Mouse (Mus musculus): ENCODE results near the gene Pcgf5.
"Not testable (repeated sequence)": the region's sequence is repeated elsewhere in the genome, so short reads cannot be mapped to it uniquely, and the experiment has no call there.

The Pcgf5 gene

DNA sequence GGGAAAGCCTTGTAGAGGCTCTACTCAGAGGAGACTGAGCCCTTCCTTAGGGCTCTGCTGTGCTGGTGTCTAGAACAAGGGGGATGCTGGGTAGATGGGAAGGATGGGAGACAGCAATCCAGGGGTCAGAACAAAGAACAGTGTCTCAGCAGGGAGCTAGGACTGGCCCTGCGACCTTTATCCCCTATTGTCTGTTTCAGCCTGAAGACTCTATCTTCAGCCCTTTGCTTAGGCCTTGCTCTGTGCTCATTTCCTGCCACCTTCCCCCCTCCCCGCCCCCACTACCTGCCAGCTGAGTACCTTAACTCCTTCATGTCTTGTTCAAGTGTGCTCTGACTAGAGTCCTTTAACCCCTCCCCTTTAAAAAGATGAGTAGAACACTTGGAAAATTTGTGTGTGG, 36.3 kb downstream of the Pcgf5 start:
- peak; percentile 75 for DNase-seq (ENCODE audit: low read depth, low spot score)

GRCm38 (mm10) chr19:36388502-36388901, 40.4 kb downstream of the Pcgf5 start:
- DNase-seq (ENCODE audit: low read depth, low spot score) = no peak

DNA sequence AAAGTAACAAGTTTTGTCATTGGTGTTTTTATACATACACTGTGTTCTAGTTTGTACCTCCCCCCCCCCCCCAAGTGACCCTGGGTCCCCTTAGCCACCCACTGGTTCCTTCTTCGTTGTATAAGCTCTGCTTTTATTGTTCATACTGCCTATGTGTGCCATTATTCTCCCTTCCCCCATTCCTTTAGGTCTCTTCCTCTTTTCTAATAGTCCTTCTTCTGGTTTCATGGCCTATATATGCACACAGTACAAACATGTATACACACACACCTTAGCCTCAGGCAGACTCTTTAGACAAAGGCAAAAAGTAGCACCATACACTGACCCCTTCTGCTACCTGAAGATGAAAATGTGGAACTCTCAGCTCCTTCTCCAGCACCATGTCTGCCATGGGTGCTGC, 42.6 kb downstream of the Pcgf5 start:
- DNase-seq (ENCODE audit: low read depth, low spot score) = no peak

GRCm38 (mm10) chr19:36398500-36398899, 50.4 kb downstream of the Pcgf5 start:
- no peak for DNase-seq (ENCODE audit: low read depth, low spot score)

- no peak for DNase-seq (ENCODE audit: low read depth, low spot score)
These were observed 60.4 kb downstream of the Pcgf5 start for GRCm38 (mm10) chr19:36408352-36409100.

DNA sequence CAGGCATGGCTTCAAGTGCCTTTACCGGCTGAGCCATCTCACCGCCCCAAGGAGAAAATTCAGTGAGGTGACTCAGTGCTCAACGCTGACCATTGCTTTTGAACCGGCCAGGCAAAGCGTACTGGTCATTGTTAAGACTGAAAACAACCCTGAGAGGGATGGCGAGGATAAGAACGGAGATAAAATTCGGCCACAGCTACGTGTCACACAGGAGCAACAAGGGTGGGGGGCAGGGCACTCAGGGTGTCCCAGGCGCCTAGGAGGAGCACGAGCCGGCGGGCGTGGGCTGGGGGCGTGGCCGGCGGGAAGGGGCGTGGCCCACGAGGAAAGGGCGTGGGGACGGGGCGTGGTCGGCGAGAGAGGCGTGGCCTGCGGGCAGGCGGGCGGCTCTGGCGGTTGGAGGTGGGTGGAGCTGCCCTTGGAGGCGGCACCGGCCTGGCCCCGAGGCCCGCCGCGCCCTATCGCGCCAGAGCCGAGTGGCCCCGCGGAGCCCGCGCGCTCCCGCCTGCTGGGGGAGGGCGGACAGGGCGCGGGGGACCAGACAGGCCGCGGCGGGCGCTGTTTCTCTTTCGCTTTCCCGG, 61.3 kb downstream of the Pcgf5 start:
- peak; percentile 98 for DNase-seq (ENCODE audit: low read depth, low spot score)

DNA sequence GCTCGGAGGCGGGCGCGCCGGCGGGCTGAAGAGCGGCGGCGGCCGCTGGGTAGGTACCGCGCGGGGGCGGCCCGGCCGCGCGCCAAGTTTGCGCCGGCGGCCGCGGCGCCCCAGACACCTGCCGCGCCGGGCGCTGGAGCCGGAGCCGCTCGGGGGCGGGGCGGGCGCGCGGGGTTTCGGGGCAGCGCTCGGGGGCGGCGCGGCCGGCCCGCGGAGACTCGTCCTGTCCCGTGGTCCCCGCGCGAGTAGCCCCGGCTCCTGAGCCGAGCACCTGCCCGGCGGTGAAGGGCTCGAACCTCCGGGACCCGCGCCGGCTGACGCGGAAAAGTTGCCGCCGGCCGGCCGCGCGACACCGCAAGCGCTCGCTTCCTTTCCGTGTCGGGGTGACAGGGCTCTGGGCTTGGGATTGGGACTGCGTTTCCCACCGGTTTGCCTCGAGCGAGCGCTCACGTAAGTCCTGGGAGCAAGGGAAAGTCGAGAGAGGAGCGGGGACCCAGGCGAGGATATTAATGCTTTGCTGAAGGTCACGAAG, 61.8 kb downstream of the Pcgf5 start:
- no peak for DNase-seq (ENCODE audit: low read depth, low spot score)

GRCm38 (mm10) chr19:36419885-36420284, 71.8 kb downstream of the Pcgf5 start:
- DNase-seq (ENCODE audit: low read depth, low spot score) = no peak

DNA sequence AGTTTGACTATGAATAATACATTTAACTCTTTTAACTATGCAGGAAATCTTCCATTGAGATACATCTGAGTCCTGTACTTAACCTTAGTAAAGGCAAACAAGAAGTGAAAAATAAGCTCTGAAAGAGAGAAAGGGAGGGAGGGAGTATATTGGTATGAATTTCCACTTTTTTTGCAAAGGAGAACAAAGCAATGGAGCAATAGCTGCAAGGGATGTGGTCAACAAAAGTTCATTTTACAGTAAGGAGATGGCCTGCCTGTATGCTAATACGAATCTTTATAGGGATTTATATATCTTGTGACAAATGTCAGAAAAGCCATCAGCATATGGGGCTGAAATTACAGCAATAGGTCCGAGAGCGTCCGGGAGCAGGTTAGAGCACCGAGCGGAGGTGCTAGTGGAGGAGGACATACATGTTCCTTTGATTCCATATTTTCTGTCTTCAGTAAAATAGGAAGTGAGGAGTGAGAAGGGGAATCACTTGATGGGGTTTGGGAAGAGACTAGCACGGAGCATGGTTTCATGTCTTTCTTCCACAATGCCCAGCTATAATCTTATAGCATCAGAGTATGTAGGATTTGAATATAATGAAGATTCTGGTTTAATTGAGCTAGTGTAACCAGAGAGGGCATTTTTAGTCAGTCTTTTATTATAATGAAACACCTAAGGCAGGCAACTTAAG, 79.2 kb downstream of the Pcgf5 start:
- DNase-seq (ENCODE audit: low read depth, low spot score) = no peak

DNA sequence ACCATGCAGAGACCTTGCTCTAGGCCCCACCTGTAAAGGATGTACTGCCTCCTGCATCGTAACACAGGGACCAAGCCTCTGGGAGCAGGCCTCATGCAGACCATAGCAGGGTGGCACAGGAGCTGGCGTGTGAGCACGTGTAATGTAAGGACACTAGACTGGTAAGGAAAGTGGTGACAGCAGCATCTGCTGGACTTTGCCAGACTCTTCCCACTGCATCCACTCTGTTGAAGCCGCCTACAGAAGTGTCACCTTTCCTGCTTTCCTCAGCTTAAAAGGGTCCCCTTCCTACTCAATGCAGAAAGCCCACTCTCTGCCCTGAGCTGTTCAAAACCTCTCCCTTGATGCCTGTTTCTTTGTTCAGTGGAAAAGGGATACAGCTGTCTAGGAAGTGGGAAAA, 80.0 kb downstream of the Pcgf5 start:
- no peak for DNase-seq (ENCODE audit: low read depth, low spot score)

GRCm38 (mm10) chr19:36429354-36429753, 81.2 kb downstream of the Pcgf5 start:
- no peak for DNase-seq (ENCODE audit: low read depth, low spot score)

DNA sequence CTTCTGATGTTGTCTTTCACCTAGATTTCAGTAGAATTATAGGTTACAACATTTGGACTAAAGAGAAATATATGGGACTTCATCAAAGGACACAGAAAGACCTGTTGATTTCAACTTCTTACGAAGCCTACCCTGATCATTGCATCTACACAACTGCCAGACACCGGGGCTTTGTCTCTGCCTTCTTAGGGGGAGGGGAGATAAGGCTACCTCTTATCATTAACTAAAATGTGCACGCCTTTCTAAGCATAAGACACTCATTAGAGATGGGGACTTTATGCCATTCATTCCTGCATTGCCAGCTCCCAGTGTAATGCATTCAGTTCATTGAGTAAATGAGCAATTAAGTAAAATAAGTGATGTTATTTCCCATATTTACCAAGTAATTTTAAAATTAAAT, 85.1 kb downstream of the Pcgf5 start:
- no peak for DNase-seq (ENCODE audit: low read depth, low spot score)

GRCm38 (mm10) chr19:36439894-36440714, 92.0 kb downstream of the Pcgf5 start:
- peak; percentile 60 for DNase-seq (ENCODE audit: low read depth, low spot score)

DNA sequence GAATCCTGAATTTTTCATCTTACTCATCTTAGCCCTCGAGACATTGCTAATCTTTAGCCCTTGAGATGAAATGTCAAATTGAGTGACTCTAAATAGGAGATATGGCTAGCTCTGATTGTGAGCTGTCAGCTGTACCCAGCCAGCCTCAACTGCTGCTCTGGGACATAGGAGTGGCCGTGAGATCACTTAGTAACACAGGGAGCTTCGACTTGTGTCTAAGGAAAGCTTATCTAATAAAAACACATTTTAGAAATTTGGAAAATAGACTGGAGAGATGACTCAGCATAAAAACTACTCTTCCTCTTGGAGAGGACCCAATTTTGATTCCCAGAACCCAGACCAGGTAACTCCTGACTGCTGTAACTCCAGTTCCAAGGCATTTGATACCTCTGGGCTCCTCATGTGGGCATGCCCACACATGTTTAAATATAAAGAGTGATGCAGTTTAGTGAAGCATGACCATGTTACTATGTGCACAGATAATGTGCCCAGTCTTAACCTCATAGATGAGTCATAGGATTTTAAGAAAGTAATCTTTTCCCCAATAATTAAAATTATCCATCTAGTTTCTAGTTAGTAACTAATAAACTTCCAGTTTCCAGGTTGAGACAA, 103.0 kb downstream of the Pcgf5 start:
- no peak for DNase-seq (ENCODE audit: low read depth, low spot score)

DNA sequence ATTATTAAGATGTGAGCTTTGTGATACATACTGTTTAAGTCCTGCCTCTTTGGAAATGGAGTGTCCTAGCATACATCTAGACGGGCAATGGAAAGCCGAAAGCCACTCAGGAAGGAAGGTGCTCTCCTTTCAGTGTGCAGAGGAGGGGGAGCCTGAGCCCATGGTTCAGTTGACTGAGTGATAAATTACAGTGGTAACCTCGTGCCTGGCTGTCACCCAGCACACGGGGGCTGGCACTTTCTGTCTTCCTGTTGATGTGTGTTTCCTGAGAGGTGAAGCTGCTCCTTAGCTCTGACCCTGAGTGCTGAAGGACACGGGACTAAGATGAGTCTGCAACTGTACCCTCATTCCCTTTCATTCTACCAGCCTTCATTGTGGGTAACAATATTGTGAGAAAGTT, 103.6 kb downstream of the Pcgf5 start:
- DNase-seq (ENCODE audit: low read depth, low spot score) = no peak

DNA sequence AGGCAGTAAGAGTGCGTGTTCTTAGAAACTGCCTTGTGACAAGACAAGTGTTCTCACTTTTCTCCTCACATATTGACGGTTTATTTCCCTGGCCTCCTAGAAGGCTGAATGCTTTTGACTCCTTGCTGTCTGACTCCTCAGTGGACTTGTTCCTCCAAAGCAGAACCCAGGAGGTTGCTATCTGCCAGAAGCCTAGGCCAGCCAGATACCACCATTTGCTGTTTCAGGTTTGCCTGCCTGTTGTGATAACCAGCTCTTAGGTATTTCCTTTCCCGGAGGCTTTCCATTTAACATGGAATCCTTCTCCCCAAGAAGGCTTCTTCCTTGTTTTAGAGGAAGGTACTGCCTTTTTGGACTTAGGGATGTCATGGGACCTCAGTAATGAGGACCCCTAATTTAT, 104.1 kb downstream of the Pcgf5 start:
- DNase-seq (ENCODE audit: low read depth, low spot score) = not testable (repeated sequence)

DNA sequence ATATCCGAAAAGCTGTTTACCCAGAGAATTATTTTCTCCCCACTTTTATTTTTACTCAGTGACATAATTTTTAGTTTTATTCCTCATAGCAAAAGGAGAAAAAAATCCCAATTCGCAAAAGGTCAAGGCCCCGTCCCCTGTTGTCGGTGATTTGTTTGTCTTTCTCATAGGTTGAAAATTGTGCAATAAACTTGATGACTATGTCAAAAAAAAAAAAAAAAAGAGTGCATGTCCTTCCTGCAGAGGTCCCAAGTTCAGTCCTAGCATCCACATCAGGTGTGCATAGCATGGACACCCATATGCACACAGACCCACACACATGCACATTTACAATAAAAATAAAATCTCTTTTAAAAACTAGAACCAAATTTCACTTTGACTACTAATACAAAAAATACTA, 105.3 kb downstream of the Pcgf5 start:
- no peak for DNase-seq (ENCODE audit: low read depth, low spot score)

GRCm38 (mm10) chr19:36470106-36470505, 122.0 kb downstream of the Pcgf5 start:
- peak; percentile 90 for DNase-seq (ENCODE audit: low read depth, low spot score)

- no peak for DNase-seq (ENCODE audit: low read depth, low spot score)
These were observed 123.2 kb downstream of the Pcgf5 start for GRCm38 (mm10) chr19:36471325-36471724.

DNA sequence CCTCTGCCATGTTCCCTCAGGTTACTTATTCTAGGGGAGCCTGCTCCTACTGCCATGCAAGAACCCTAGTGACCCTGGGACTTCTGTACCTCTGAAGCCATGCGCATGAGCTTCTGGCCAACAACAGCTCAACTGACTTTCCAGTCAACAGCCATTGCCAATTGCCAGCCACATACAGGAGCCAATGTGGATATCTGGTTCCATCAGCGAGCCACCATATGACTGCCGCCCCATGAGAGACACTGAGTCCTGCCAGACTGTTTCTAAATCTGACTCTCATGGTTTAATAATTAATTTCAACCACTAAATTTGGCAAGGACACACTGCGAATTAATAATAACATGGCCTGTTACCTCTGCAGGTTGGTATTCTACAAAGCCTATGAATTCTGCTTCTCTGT, 128.5 kb downstream of the Pcgf5 start:
- DNase-seq (ENCODE audit: low read depth, low spot score) = no peak

DNA sequence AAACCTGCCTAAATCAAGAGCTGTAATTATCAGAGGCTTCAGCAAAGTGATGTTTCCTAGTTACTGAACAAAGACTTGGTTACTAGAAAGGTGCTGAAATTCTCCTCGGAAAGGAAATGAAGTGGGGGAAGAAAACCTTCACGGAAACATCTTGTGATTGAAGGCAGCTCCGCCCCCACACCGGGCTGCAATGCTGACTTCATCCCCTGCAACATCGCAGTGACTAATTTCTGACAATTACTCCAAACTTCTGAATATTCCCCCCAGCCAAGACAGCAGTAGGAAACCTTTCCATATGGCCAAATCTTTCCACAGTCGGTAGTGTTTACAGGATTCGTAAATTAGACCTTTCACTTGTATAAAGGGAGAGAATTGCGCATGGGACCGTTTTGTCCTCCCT, 129.0 kb downstream of the Pcgf5 start:
- DNase-seq (ENCODE audit: low read depth, low spot score) = peak; percentile 81
